Mouse (Mus musculus) forebrain, embryonic 10.5 days (tissue): ENCODE data around the gene Sco1. TPM values are rescaled to one million over a fixed set of nuclear protein-coding genes. Genes with fewer than 3 reads are reported as not detected.

Experiments
- DNase-seq: peaks from one replicate; pipeline ENCODE4 v3.0.0-alpha.2; 2017; ENCODE audit warnings: low spot score; ENCODE audit errors: extremely low spot score
- H3K27ac ChIP-seq: fragments of 300-500 bp; sonication (generic); 2 replicates; pipeline ENCODE4 v1.5.1; 2016; ENCODE audit warnings: mild to moderate bottlenecking
- H3K27me3 ChIP-seq: fragments of 300-500 bp; sonication (generic); 2 replicates; pipeline ENCODE4 v1.6.1; 2016; ENCODE audit warnings: mild to moderate bottlenecking; ENCODE audit not compliant: poor library complexity, severe bottlenecking
- H3K36me3 ChIP-seq: fragments of 300-500 bp; sonication (generic); replicated peaks from 2 replicates; pipeline ENCODE4 v1.6.1; 2016; ENCODE audit warnings: mild to moderate bottlenecking, moderate library complexity
- H3K4me1 ChIP-seq: fragments of 300-500 bp; sonication (generic); 2 replicates; pipeline ENCODE4 v1.6.1; 2016
- H3K4me3 ChIP-seq: fragments of 300-500 bp; sonication (generic); 2 replicates; pipeline ENCODE4 v1.5.1; 2016; ENCODE audit warnings: mild to moderate bottlenecking, moderate library complexity
- H3K9me3 ChIP-seq: fragments of 300-500 bp; sonication (generic); 2 replicates; pipeline ENCODE4 v1.6.1; 2016; ENCODE audit warnings: mild to moderate bottlenecking, moderate library complexity
- WGBS: fragments of 180-500 bp; shearing (Covaris S2); methylation state at CpG from one replicate; pipeline ENCODE4 v1.1.7; 2016; 5-methylcytosine and 5-hydroxymethylcytosine counted together
- microRNA-seq: library from miRNA; unstranded; fragments of <30 nt; microRNA quantifications from one replicate; pipeline ENCODE4, GENCODE M21; 2017
- polyA plus RNA-seq: library from polyadenylated mRNA; unstranded; fragments of >200 nt; fragmentation: Nextera tagmentation; extraction: Ambion mirVana; gene quantifications from 2 replicates; pipeline ENCODE4 v1.2.1, GENCODE M21; 2016

Sco1 gene
- polyA plus RNA-seq, 1 experiment from 2014 or later: 21.1 TPM

- no peak for DNase-seq
Measured at GRCm38 (mm10) chr11:67113381-67113780, 60.9 kb downstream of the Sco1 start.

DNA sequence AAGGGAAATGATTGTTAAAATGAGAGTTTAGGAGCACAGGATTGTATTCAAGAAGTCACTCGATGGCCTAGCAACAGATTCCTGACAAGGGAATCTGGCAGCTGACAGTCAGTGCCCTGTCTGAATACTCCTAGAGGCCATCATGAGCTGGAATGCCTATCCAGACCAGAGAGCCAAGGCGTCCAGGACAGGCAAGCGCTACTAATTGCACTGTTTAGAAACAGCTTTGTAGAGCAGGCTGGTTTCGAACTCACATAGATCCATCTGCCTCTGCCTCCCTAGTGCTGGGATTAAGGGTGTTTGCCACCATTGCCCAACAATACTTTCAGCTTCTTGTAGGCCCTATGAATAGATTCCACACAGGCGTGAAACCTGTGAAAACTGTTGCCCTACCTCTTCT, 61.8 kb downstream of the Sco1 start:
- peaks cover 3% of the 10 kb centered on the region; the same call in 1 of the 2 replicates for H3K4me1 ChIP-seq
- WGBS: 91% methylated on average over 5 of the region's 5 CpGs

More at GRCm38 (mm10) chr11:67113381-67113780, 60.9 kb downstream of the Sco1 start:
- no peaks in the 10 kb centered on the region for H3K9me3 ChIP-seq
- H3K36me3 ChIP-seq: no peaks in the 10 kb centered on the region
- H3K4me3 ChIP-seq: no peak overlapping the region
- WGBS: 96% methylated on average over 6 of the region's 6 CpGs
- H3K27ac ChIP-seq: no peak overlapping the region
- peaks cover 2% of the 10 kb centered on the region; the same call in 1 of the 2 replicates for H3K4me1 ChIP-seq
- peaks cover 4% of the 10 kb centered on the region; the same call in 1 of the 2 replicates for H3K27me3 ChIP-seq

DNA sequence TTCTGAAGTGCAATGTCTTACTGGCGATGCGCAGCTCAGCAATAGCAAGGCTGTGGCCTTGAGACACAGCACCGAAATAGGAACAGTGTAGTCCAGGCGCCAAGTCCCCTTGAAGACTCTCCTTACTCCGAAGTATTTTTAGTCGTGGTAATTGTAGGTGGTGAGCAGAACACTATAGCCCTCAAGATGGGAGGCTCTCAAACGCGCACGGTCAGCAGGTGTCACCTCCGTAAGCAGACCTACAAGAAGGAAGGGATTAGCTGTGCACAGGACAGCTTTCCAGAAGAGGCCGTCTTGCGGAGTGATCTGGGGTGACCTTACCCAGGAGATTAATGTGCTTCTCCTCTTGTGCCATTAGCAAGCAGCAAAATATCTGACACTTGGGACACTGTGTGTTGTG, 62.4 kb downstream of the Sco1 start:
- Histone ChIP-seq H3K27me3 (peaks cover 4% of the 10 kb centered on the region; the same call in 1 of the 2 replicates), H3K4me3 (no peak overlapping the region), H3K36me3 (no peaks in the 10 kb centered on the region), H3K4me1 (peaks cover 6% of the 10 kb centered on the region), H3K27ac (no peak overlapping the region), H3K9me3 (no peaks in the 10 kb centered on the region)
- 91% methylated on average over 12 of the region's 12 CpGs for WGBS
- no peak for DNase-seq

More for the DNA sequence above, 61.8 kb downstream of the Sco1 start:
- H3K4me3 ChIP-seq: no peak overlapping the region
- no peaks in the 10 kb centered on the region for H3K9me3 ChIP-seq
- no peak overlapping the region for H3K27ac ChIP-seq
- H3K27me3 ChIP-seq: peaks cover 4% of the 10 kb centered on the region; the same call in 1 of the 2 replicates
- H3K36me3 ChIP-seq: no peaks in the 10 kb centered on the region
- DNase-seq: no peak

Small RNA genes within 50 kb of the gene (microRNA-seq; reads per million reads assigned to microRNA genes)
- gene Mir6923: not detected

Other genes starting within 250 kb of the Sco1 start
- gene Pirt, start 140.7 kb upstream of the Sco1 start, polyA plus RNA-seq: 0.04 TPM in 1 of 2 replicates, not detected in the other
- not detected in 2 replicates for gene Tmem238l, start 96.0 kb upstream of the Sco1 start, polyA plus RNA-seq
- gene Tmem220, start 27.5 kb upstream of the Sco1 start, polyA plus RNA-seq: 0.63 and 0.86 TPM in 2 replicates
- gene Adprm, start 76 bp upstream of the Sco1 start, polyA plus RNA-seq: 28.5 TPM in 2 replicates
- gene Myh3, start 25.6 kb downstream of the Sco1 start, polyA plus RNA-seq: 0.28 and 0.37 TPM in 2 replicates
- not detected in 2 replicates for gene Myh2, start 118.4 kb downstream of the Sco1 start, polyA plus RNA-seq
- gene Myh1, start 147.4 kb downstream of the Sco1 start, polyA plus RNA-seq: not detected in 2 replicates
- gene Myh4, start 185.4 kb downstream of the Sco1 start, polyA plus RNA-seq: not detected in 2 replicates
- not detected in 2 replicates for gene Myh8, start 224.5 kb downstream of the Sco1 start, polyA plus RNA-seq